Mouse (Mus musculus): ENCODE results near the gene Gimap3. TPM values are rescaled to one million over a fixed set of nuclear protein-coding genes. Genes with fewer than 3 reads are reported as not detected.

The Gimap3 gene
- total RNA-seq, 2 experiments from 2014 or later, result 4.5 to 5.4 TPM

GRCm38 (mm10) chr6:48742422-48743351, 28.0 kb downstream of the Gimap3 start:
- DNase-seq, result peak; percentile 53

DNA sequence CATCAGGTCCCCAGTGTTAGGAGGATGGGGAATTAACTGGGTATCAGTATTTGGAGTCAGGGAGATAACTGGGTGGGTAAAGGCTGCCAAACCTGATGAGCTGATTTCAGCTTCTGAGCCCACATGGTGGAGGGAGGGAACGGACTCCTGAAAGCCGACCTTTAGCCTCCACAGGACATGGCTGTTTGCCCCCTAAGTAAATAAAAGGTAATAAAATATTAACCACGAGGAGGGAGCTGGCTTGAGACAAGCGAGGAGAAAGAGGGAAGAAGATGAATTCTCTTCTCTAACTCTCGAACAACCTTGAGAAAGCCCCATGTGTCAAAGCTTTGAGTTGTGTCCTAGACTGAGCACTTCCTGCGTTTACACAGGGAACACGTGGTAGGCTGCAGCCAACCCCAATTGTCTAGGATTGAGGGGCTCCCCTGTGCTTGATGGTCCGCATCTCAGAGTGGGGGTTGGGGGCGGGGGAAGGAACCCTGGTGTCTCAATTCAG, 28.9 kb downstream of the Gimap3 start:
- DNase-seq, result no peak

- DNase-seq, result no peak
Observed at GRCm38 (mm10) chr6:48741273-48741672, 29.4 kb downstream of the Gimap3 start.

- no peak for DNase-seq
Observed at GRCm38 (mm10) chr6:48740501-48741169, 30.0 kb downstream of the Gimap3 start.

- no peak for DNase-seq
Observed at GRCm38 (mm10) chr6:48739780-48740055, 30.9 kb downstream of the Gimap3 start.

DNA sequence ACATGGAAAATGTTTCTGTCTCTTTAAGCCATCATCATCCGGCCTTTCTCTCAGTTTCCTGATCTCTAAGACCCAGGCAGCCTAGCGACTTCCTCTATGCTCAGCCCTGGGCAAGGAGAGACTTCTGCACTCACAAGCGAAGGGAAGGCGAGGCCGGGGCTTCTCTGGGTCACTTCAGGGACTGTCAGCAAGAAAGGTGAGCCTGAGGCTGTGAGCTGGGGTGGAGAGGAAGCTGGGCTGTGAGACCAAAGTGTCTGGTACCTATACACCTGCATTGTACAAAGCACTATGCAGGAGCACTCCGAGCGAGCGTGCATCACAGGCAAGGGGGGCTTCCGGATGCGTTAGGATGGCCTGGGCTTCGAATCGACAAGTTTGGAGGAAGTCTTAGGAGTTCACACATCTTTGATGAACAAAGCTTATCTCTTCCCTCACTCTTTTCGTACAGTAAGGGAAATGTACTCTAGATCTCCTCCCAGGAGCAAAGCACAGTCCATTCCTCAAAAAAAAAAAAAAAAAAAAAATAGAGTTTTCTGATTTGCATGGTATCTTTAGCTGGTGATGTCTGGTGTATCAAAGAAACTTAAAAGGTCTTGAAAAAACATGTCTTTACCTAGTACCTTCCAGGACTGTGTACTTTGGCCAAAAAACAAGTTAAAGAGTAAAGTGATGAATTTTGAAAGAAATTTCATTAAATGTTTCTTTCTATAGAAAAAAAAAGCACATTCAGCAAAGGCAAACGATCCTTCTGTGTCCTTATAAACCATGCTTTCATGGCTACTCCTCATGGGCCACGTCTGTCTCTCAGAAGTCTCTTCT, 31.5 kb downstream of the Gimap3 start, which contains the start of gene Gimap1:
TSS of gene Gimap1 (plus strand) at position 94 of the 819 bp plus-strand sequence.
- DNase-seq, result peak; percentile 29

- DNase-seq, result no peak
Observed at GRCm38 (mm10) chr6:48737688-48738087, 33.0 kb downstream of the Gimap3 start.

DNA sequence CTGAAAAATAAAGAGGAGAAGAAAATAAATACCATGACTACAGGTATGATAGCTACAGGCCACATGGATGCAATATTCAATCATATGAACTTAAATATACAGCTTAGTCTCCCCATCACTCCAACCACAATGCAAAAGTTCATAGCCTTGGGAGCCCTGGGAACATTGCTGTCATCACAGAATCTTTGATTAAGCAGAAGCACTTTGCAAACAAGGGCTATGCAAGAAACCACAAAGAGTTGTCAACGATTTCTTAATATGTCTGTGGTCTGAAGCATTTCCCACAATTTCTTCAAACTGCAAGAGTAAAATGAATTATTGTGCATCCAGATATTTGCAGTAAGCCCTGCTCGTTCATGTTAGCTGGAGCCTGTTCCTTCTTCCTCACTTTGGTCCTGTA, 33.6 kb downstream of the Gimap3 start:
- no peak for DNase-seq

GRCm38 (mm10) chr6:48733660-48734059, 37.0 kb downstream of the Gimap3 start:
- no peak for DNase-seq

DNA sequence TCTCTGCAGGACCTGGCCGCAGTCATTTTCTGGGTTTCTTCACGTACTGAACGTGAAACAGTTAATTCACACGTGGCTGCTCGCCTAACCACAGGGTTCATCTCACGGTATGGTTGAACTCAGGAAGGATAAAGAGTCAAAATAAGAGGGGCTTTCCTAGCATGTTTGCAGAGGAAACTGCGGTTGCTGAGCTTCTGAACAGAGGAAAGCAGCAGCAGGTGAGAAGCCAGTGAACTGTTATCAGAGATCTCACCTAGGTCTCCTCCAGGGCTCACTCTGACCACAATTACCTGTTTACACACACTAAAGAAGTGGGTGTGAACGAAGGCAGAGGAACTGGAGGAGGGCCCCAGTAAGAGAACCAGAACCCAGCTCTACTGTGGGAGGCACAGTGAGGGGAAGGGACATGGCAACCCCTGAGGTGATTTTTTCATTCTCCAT, 37.8 kb downstream of the Gimap3 start:
- no peak for DNase-seq

DNA sequence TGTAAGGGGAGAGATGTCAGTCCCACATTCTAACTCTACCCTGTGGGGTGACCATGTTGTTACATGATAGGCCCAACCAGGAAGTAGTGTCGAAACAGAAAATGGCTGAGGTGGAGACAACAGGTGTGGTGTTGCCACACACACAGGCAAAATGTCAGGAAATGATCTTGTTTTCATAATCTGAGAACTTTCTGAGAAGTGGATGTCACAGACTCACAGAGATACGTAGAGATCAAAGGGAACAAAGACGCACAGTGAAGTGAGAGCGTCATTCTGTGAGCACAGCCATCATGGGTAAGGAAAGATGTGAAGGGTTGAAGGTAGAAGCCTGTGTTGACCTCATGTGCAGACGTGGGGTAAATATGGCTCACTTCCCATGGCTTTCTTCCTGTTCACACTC, 42.9 kb downstream of the Gimap3 start:
- no peak for DNase-seq

GRCm38 (mm10) chr6:48725476-48725875, 45.2 kb downstream of the Gimap3 start:
- DNase-seq, result peak; percentile 51

- no peak for DNase-seq
Observed at GRCm38 (mm10) chr6:48723468-48723867, 47.2 kb downstream of the Gimap3 start.

DNA sequence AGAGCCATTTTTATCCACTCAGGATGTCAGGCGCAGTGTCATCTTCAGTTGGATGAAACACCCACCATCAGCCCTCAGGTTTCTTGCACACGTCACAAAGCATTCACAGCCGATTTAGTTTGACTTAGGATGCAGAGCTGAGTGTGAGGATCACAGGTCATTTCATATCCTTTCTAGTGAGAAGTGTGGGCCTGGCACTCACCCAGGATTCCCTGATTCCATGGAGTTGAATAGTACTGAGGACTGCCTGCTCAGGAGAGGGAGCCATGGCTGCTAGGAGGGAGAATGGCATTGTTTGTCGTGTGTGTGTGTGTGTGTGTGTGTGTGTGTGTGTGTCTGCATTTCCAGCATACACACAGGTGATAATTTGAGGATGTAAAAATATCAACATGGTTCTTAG, 50.3 kb downstream of the Gimap3 start:
- DNase-seq, result no peak

DNA sequence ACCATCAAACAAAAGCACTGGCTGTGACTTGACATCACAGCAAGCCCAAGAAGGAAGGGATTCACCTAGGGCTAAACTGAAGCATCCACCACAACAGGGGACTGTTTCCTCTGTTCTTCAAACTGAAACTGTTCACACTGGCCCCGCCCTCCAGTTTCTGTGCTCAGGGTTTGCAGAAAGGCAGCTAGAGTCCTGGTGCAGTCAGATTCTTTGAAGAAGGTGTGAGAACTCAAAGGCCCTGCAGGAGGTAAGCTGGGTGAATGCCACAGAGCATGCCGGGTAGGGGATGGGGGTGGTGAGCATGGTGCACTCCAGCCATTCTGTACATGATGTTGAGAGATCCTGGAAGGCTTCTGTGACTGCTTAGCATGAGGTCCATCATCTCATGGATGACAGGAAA, 52.2 kb downstream of the Gimap3 start, which contains the start of the genes Gm28053 and Gimap7:
TSS of gene Gm28053 (plus strand) at position 153 of the 400 bp plus-strand sequence.
TSS of gene Gimap7 (plus strand) at position 167 of the 400 bp plus-strand sequence.
- DNase-seq, result no peak

Other genes starting within 250 kb of the Gimap3 start
- 10 to 100 TPM; 35.9 to 42.8 TPM for gene Atp6v0e2, start 233.2 kb downstream of the Gimap3 start, total RNA-seq (2021)
- 10 to 100 TPM; 25.1 to 27.3 TPM for gene Lrrc61, start 216.1 kb downstream of the Gimap3 start, total RNA-seq (2021)
- 100 to 1,000 TPM; 198 to 328 TPM for gene Rarres2, start 198.1 kb downstream of the Gimap3 start, total RNA-seq (2021)
- gene Gm45021, start 181.2 kb downstream of the Gimap3 start, total RNA-seq (2021), result not detected
- 10 to 100 TPM; 37.6 to 42.0 TPM for gene Repin1, start 177.0 kb downstream of the Gimap3 start, total RNA-seq (2021)
- gene Gm44965, start 176.9 kb downstream of the Gimap3 start, total RNA-seq (2021), result 1 to 10 TPM in 1 of 2 experiments, not detected in 1; 1.3 TPM
- gene Zfp775, start 168.8 kb downstream of the Gimap3 start, total RNA-seq (2021), result 1 to 10 TPM; 6.1 to 6.2 TPM
- gene AI854703, start 144.1 kb downstream of the Gimap3 start, total RNA-seq (2021), result 1 to 10 TPM; 1.7 to 3.6 TPM
- gene Gimap8, start 123.6 kb downstream of the Gimap3 start, total RNA-seq (2021), result 10 to 100 TPM; 11.7 to 14.8 TPM
- 1 to 10 TPM; 9.0 TPM for gene Gimap9, start 94.7 kb downstream of the Gimap3 start, total RNA-seq (2021)
- 10 to 100 TPM; 50.2 to 52.8 TPM for gene Gimap4, start 86.3 kb downstream of the Gimap3 start, total RNA-seq (2021)
- gene Gimap6, start 62.6 kb downstream of the Gimap3 start, total RNA-seq (2021), result 10 to 100 TPM; 70.8 to 75.9 TPM
- 10 to 100 TPM in 1 of 2 experiments, 1 to 10 TPM in 1; 9.1 to 10.3 TPM for gene Gm28053, start 52.2 kb downstream of the Gimap3 start, total RNA-seq (2021)
- gene Gimap7, start 52.2 kb downstream of the Gimap3 start, total RNA-seq (2021), result 1 to 10 TPM in 1 of 2 experiments, under 1 TPM in 1; 0.96 to 1.6 TPM
- gene Gimap1, start 31.8 kb downstream of the Gimap3 start, total RNA-seq (2021), result 10 to 100 TPM; 18.7 to 24.2 TPM
- gene Gimap5, start 24.7 kb downstream of the Gimap3 start, total RNA-seq (2021), result 10 to 100 TPM; 14.2 to 19.5 TPM
- gene Tmem176a, start 70.1 kb upstream of the Gimap3 start, total RNA-seq (2021), result 100 to 1,000 TPM; 138 to 148 TPM
- 100 to 1,000 TPM; 280 to 302 TPM for gene Tmem176b, start 70.6 kb upstream of the Gimap3 start, total RNA-seq (2021)
- not detected for gene Aoc1, start 102.0 kb upstream of the Gimap3 start, total RNA-seq (2021)
- under 1 TPM in 1 of 2 experiments, not detected in 1; 0.12 TPM for gene 1600015I10Rik, start 159.0 kb upstream of the Gimap3 start, total RNA-seq (2021)
- gene Doxl2, start 204.1 kb upstream of the Gimap3 start, total RNA-seq (2021), result not detected
- not detected for gene Svs1, start 216.0 kb upstream of the Gimap3 start, total RNA-seq (2021)

Data from adrenal gland, postnatal 10 days (tissue).